Mouse (Mus musculus) bone marrow, adult 2 months (tissue): Measurements from ENCODE around the gene Lnx1.

Source experiments
- CTCF ChIP-seq: fragments of 200-500 bp; IDR thresholded peaks from 2 replicates; pipeline ENCODE4 v1.5.1; 2011; ENCODE audit warnings: low read length, control low read depth; ENCODE audit not compliant: control insufficient read depth, insufficient read depth
- POLR2A ChIP-seq: fragments of 200-500 bp; IDR thresholded peaks from 2 replicates; pipeline ENCODE4 v1.6.1; 2011; ENCODE audit warnings: low read depth, mild to moderate bottlenecking, control low read depth, low read length, borderline replicate concordance; ENCODE audit not compliant: control insufficient read depth

GRCm38 (mm10) chr5:74603306-74603705, 99.4 kb downstream of the Lnx1 start:
- no peak for TF ChIP-seq CTCF
- TF ChIP-seq POLR2A = no peak
